Mouse (Mus musculus): ENCODE measurements around the gene Krt24.

The Krt24 gene

GRCm38 (mm10) chr11:99284833-99285312, at the start of gene Krt24:
Gene Krt24 (minus strand): TSS chr11:99285262.
- no peaks in the 10 kb centered on the region for H3K36me3 ChIP-seq (ENCODE audit: insufficient read depth, low read length)
- H3K9me3 ChIP-seq (ENCODE audit: low read length), result no peaks in the 10 kb centered on the region
- no peak for TF ChIP-seq NANOG (IDR thresholded peaks at IDR 0.05; ENCODE audit: borderline replicate concordance, low read length)
- TF ChIP-seq CTCF (conservative IDR thresholded peaks at IDR 0.05; ENCODE audit: low read length), result no peak
- TF ChIP-seq POU5F1 (IDR thresholded peaks at IDR 0.05; ENCODE audit: borderline replicate concordance, low read length), result no peak

DNA sequence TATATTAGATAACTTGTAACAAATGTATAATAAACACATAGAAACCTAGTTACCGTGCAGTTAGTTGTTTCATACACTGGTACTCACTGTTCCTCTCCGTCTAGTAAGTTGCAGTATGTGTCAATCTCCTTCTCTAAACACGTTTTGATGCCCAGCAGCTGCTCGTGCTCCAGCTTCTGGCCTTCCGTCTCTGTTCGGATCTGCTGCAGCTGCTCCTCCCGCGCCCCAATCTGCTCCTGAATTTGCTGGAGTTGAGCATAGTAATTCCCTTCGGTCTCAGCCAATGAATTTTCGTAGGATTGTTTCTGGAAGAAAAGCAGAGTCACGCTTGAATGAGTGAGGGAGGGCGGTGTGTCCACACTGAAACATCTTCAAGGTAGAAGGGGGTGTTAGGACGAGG, 48.4 kb upstream of the Krt24 start:
- H3K4me3 ChIP-seq (replicated peaks; ENCODE audit: low read length), result no peak overlapping the region
- H3K9me3 ChIP-seq (ENCODE audit: low read length), result no peaks in the 10 kb centered on the region
- no peaks in the 10 kb centered on the region for H3K4me1 ChIP-seq (replicated peaks; ENCODE audit: low read depth, low read length)
- H3K36me3 ChIP-seq (ENCODE audit: insufficient read depth, low read length), result no peaks in the 10 kb centered on the region
- TF ChIP-seq NANOG (IDR thresholded peaks at IDR 0.05; ENCODE audit: borderline replicate concordance, low read length) (no peak), POU5F1 (IDR thresholded peaks at IDR 0.05; ENCODE audit: borderline replicate concordance, low read length) (no peak), CTCF (conservative IDR thresholded peaks at IDR 0.05; ENCODE audit: low read length) (no peak)
- H3K27me3 ChIP-seq (ENCODE audit: insufficient read depth, low read length), result 0 out of 2 replicates have a peak, but pooled peaks cover 7% of the 10 kb centered on the region

More at GRCm38 (mm10) chr11:99284833-99285312, at the start of gene Krt24:
- Histone ChIP-seq H3K4me1 (replicated peaks; ENCODE audit: low read depth, low read length) (0 out of 2 replicates have a peak, but pooled peaks cover 5% of the 10 kb centered on the region), H3K4me3 (replicated peaks; ENCODE audit: low read length) (no peak within 1 kb of the TSS), H3K27me3 (ENCODE audit: insufficient read depth, low read length) (peaks cover 26% of the 10 kb centered on the region)

- no peaks in the 10 kb centered on the region for H3K9me3 ChIP-seq (ENCODE audit: low read length)
- no peak for TF ChIP-seq CTCF (conservative IDR thresholded peaks at IDR 0.05; ENCODE audit: low read length)
- no peak for TF ChIP-seq NANOG (IDR thresholded peaks at IDR 0.05; ENCODE audit: borderline replicate concordance, low read length)
- TF ChIP-seq POU5F1 (IDR thresholded peaks at IDR 0.05; ENCODE audit: borderline replicate concordance, low read length), result no peak
Observed at GRCm38 (mm10) chr11:99329655-99330054, 44.6 kb upstream of the Krt24 start.

GRCm38 (mm10) chr11:99322851-99323250, 37.8 kb upstream of the Krt24 start, which contains the start of gene Krt25:
Gene Krt25 (minus strand): TSS chr11:99322951.
- Histone ChIP-seq H3K36me3 (ENCODE audit: insufficient read depth, low read length) (no peaks in the 10 kb centered on the region), H3K27me3 (ENCODE audit: insufficient read depth, low read length) (peaks cover 6% of the 10 kb centered on the region; the same call in 1 of the 2 replicates), H3K4me3 (replicated peaks; ENCODE audit: low read length) (no peak within 1 kb of the TSS), H3K9me3 (ENCODE audit: low read length) (no peaks in the 10 kb centered on the region), H3K4me1 (replicated peaks; ENCODE audit: low read depth, low read length) (0 out of 2 replicates have a peak, but pooled peaks cover 5% of the 10 kb centered on the region)
- TF ChIP-seq NANOG (IDR thresholded peaks at IDR 0.05; ENCODE audit: borderline replicate concordance, low read length) (no peak), CTCF (conservative IDR thresholded peaks at IDR 0.05; ENCODE audit: low read length) (no peak), POU5F1 (IDR thresholded peaks at IDR 0.05; ENCODE audit: borderline replicate concordance, low read length) (no peak)

More at GRCm38 (mm10) chr11:99329655-99330054, 44.6 kb upstream of the Krt24 start:
- no peak overlapping the region for H3K4me3 ChIP-seq (replicated peaks; ENCODE audit: low read length)
- 0 out of 2 replicates have a peak, but pooled peaks cover 5% of the 10 kb centered on the region for H3K4me1 ChIP-seq (replicated peaks; ENCODE audit: low read depth, low read length)
- no peaks in the 10 kb centered on the region for H3K36me3 ChIP-seq (ENCODE audit: insufficient read depth, low read length)
- 0 out of 2 replicates have a peak, but pooled peaks cover 4% of the 10 kb centered on the region for H3K27me3 ChIP-seq (ENCODE audit: insufficient read depth, low read length)

DNA sequence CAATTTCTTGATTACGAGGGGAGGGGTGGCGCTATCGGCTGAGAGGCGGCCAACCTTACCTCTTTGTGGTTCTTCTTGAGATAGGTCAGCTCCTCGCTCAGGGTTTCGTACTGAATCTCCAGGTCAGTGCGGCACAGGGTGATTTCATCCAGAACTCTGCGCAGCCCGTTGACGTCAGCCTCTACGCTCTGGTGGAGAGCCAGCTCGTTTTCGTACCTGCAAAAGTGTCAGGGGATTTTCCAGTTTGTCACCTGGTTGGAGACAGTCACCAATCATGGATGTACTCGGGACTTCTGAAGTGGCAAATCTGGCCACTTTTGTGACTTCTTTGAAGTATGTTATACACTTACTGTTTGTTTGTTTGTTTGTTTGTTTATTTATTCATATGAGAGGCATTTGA, 36.0 kb upstream of the Krt24 start:
- no peak for TF ChIP-seq NANOG (IDR thresholded peaks at IDR 0.05; ENCODE audit: borderline replicate concordance, low read length)
- TF ChIP-seq POU5F1 (IDR thresholded peaks at IDR 0.05; ENCODE audit: borderline replicate concordance, low read length), result no peak
- no peak for TF ChIP-seq CTCF (conservative IDR thresholded peaks at IDR 0.05; ENCODE audit: low read length)
- H3K27me3 ChIP-seq (ENCODE audit: insufficient read depth, low read length), result peaks cover 6% of the 10 kb centered on the region; the same call in 1 of the 2 replicates
- no peak overlapping the region for H3K4me3 ChIP-seq (replicated peaks; ENCODE audit: low read length)
- no peaks in the 10 kb centered on the region for H3K36me3 ChIP-seq (ENCODE audit: insufficient read depth, low read length)
- H3K4me1 ChIP-seq (replicated peaks; ENCODE audit: low read depth, low read length), result no peaks in the 10 kb centered on the region
- no peaks in the 10 kb centered on the region for H3K9me3 ChIP-seq (ENCODE audit: low read length)

DNA sequence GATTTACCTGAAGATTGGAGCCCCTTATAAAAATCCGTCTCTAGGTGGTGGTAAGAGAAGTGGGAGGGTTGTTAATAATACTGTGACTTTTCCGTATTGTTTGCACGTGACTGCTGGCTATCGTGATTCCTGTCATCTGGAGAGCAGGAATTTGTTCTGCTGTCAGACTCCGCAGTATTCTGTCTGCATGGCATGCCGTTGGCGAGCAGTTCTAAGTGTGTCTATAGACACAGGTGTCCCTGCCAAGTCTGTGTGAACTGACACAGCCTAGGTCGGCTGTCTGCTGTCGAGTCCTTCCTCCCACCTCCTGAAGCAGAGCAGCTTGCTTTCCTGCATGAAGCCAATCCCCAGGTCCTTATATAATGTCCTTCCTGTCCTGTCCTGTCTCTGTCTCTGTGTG, 34.1 kb upstream of the Krt24 start:
- no peaks in the 10 kb centered on the region for H3K36me3 ChIP-seq (ENCODE audit: insufficient read depth, low read length)
- no peak overlapping the region for H3K4me3 ChIP-seq (replicated peaks; ENCODE audit: low read length)
- TF ChIP-seq NANOG (IDR thresholded peaks at IDR 0.05; ENCODE audit: borderline replicate concordance, low read length) (no peak), CTCF (conservative IDR thresholded peaks at IDR 0.05; ENCODE audit: low read length) (no peak), POU5F1 (IDR thresholded peaks at IDR 0.05; ENCODE audit: borderline replicate concordance, low read length) (no peak)
- H3K4me1 ChIP-seq (replicated peaks; ENCODE audit: low read depth, low read length), result no peaks in the 10 kb centered on the region
- H3K27me3 ChIP-seq (ENCODE audit: insufficient read depth, low read length), result peaks cover 6% of the 10 kb centered on the region; the same call in 1 of the 2 replicates
- no peaks in the 10 kb centered on the region for H3K9me3 ChIP-seq (ENCODE audit: low read length)

GRCm38 (mm10) chr11:99316543-99316942, 31.5 kb upstream of the Krt24 start:
- Histone ChIP-seq H3K4me1 (replicated peaks; ENCODE audit: low read depth, low read length) (no peaks in the 10 kb centered on the region), H3K4me3 (replicated peaks; ENCODE audit: low read length) (no peak overlapping the region), H3K36me3 (ENCODE audit: insufficient read depth, low read length) (no peaks in the 10 kb centered on the region), H3K27me3 (ENCODE audit: insufficient read depth, low read length) (0 out of 2 replicates have a peak, but pooled peaks cover 3% of the 10 kb centered on the region), H3K9me3 (ENCODE audit: low read length) (no peaks in the 10 kb centered on the region)
- no peak for TF ChIP-seq CTCF (conservative IDR thresholded peaks at IDR 0.05; ENCODE audit: low read length)
- no peak for TF ChIP-seq NANOG (IDR thresholded peaks at IDR 0.05; ENCODE audit: borderline replicate concordance, low read length)
- no peak for TF ChIP-seq POU5F1 (IDR thresholded peaks at IDR 0.05; ENCODE audit: borderline replicate concordance, low read length)

GRCm38 (mm10) chr11:99314594-99314993, 29.5 kb upstream of the Krt24 start:
- no peaks in the 10 kb centered on the region for H3K4me1 ChIP-seq (replicated peaks; ENCODE audit: low read depth, low read length)
- TF ChIP-seq POU5F1 (IDR thresholded peaks at IDR 0.05; ENCODE audit: borderline replicate concordance, low read length) (no peak), CTCF (conservative IDR thresholded peaks at IDR 0.05; ENCODE audit: low read length) (no peak), NANOG (IDR thresholded peaks at IDR 0.05; ENCODE audit: borderline replicate concordance, low read length) (no peak)
- H3K27me3 ChIP-seq (ENCODE audit: insufficient read depth, low read length), result 0 out of 2 replicates have a peak, but pooled peaks cover 3% of the 10 kb centered on the region
- no peak overlapping the region for H3K4me3 ChIP-seq (replicated peaks; ENCODE audit: low read length)
- H3K9me3 ChIP-seq (ENCODE audit: low read length), result no peaks in the 10 kb centered on the region
- H3K36me3 ChIP-seq (ENCODE audit: insufficient read depth, low read length), result no peaks in the 10 kb centered on the region
